28 mouse cellular contexts compared by ENCODE assay signal in genomic region chr8:21956336-21956735, GRCm38 (mm10). TPM values are rescaled to one million over a fixed set of nuclear protein-coding genes. Genes with fewer than 3 reads are reported as not detected.
DNase-seq lines count a peak whose midpoint lies in the region.
"Had no signal": no experiment of that assay in that cellular context is flagged by ENCODE, and none has a peak within 500 bp of the region (broad histone marks: within the 10 kb centered on the region; RNA-seq: fewer than 3 reads in every experiment).

No protein-coding gene starts in this region.

- H3K27ac ChIP-seq in heart, embryonic 10.5 days: no peak overlapping the region
- H3K27ac ChIP-seq: embryonic facial prominence, embryonic 13.5 days; embryonic facial prominence, embryonic 15.5 days; forebrain, embryonic 10.5 days; forebrain, embryonic 12.5 days had no signal

- no peaks in the 10 kb centered on the region for H3K36me3 ChIP-seq in heart, embryonic 10.5 days
- H3K36me3 ChIP-seq: embryonic facial prominence, embryonic 13.5 days; embryonic facial prominence, embryonic 15.5 days; forebrain, embryonic 10.5 days; forebrain, embryonic 12.5 days; G1E had no signal

- DNase-seq in heart, adult 11 months: peak; percentile 69
- no peak for DNase-seq in heart, embryonic 10.5 days (ENCODE audit: low spot score)
- DNase-seq in ES-CJ7 (ENCODE audit: low read depth, low spot score) (peak; percentile 85), R1 (ENCODE audit: low read depth, low spot score) (peak; percentile 87)
- DNase-seq in spleen, adult 12 weeks (ENCODE audit: low spot score): no peak
- no peak for DNase-seq in lung, postnatal 36 days
- DNase-seq: adrenal gland, adult 8-10 months; adrenal gland, postnatal 14 days; adrenal gland, postnatal 36 days; B cell, adult 2 months; cerebellum, adult 11-12 months; cerebellum, adult 8-10 months; cerebellum, adult 9-11 months; cerebellum, postnatal 36 days; embryo, embryonic 11 days had no signal

- H3K9me3 ChIP-seq in heart, embryonic 10.5 days: no peaks in the 10 kb centered on the region
- H3K9me3 ChIP-seq: embryonic facial prominence, embryonic 13.5 days; embryonic facial prominence, embryonic 15.5 days; forebrain, embryonic 10.5 days; forebrain, embryonic 12.5 days; G1E had no signal

- no peak overlapping the region for H3K4me3 ChIP-seq in heart, embryonic 10.5 days
- H3K4me3 ChIP-seq: embryonic facial prominence, embryonic 13.5 days; embryonic facial prominence, embryonic 15.5 days; erythroblast, embryonic 14.5 days; forebrain, embryonic 10.5 days; forebrain, embryonic 12.5 days had no signal

- H3K4me1 ChIP-seq in heart, embryonic 10.5 days: no peaks in the 10 kb centered on the region
- H3K4me1 ChIP-seq: embryonic facial prominence, embryonic 13.5 days; embryonic facial prominence, embryonic 15.5 days; forebrain, embryonic 10.5 days; forebrain, embryonic 12.5 days had no signal

- WGBS in heart, embryonic 10.5 days: 85% methylated on average over 3 of the region's 3 CpGs

- no peaks in the 10 kb centered on the region for H3K27me3 ChIP-seq in heart, embryonic 10.5 days (ENCODE audit: insufficient read depth, poor library complexity, severe bottlenecking)
- H3K27me3 ChIP-seq: embryonic facial prominence, embryonic 13.5 days; embryonic facial prominence, embryonic 15.5 days; forebrain, embryonic 12.5 days had no signal

RNA-seq across cellular contexts. Expression of gene Fam90a1a, which starts 2.2 kb away (rescaled TPM):
- polyA plus RNA-seq in heart, embryonic 10.5 days (2016; fragmentation: Nextera tagmentation; extraction: Ambion mirVana): not detected in 2 replicates
- polyA plus RNA-seq: activated CD4-positive, CD25-positive, alpha-beta regulatory T cell, adult 4 months; CD4-positive, CD25-positive, alpha-beta regulatory T cell, adult 4 months; embryonic facial prominence, embryonic 11.5 days; embryonic facial prominence, embryonic 13.5 days; embryonic facial prominence, embryonic 15.5 days; erythroblast, embryonic 14.5 days; forebrain, embryonic 10.5 days; forebrain, embryonic 12.5 days; forebrain, embryonic 14.5 days; forebrain, embryonic 16.5 days; frontal cortex, adult 2 months; G1E; Patski had no signal

RNA-seq across cellular contexts. Expression of gene Defb13, which starts 9.8 kb away (rescaled TPM):
- polyA plus RNA-seq in heart, embryonic 10.5 days (2016; fragmentation: Nextera tagmentation; extraction: Ambion mirVana): not detected in 2 replicates
- polyA plus RNA-seq: activated CD4-positive, CD25-positive, alpha-beta regulatory T cell, adult 4 months; CD4-positive, CD25-positive, alpha-beta regulatory T cell, adult 4 months; embryonic facial prominence, embryonic 11.5 days; embryonic facial prominence, embryonic 13.5 days; embryonic facial prominence, embryonic 15.5 days; erythroblast, embryonic 14.5 days; forebrain, embryonic 10.5 days; forebrain, embryonic 12.5 days; forebrain, embryonic 14.5 days; forebrain, embryonic 16.5 days; frontal cortex, adult 2 months; G1E; Patski had no signal

RNA-seq across cellular contexts. Expression of gene Ccdc70, which starts 13.2 kb away (rescaled TPM):
- not detected in 2 replicates for polyA plus RNA-seq in heart, embryonic 10.5 days (2016; fragmentation: Nextera tagmentation; extraction: Ambion mirVana)
- polyA plus RNA-seq: activated CD4-positive, CD25-positive, alpha-beta regulatory T cell, adult 4 months; CD4-positive, CD25-positive, alpha-beta regulatory T cell, adult 4 months; embryonic facial prominence, embryonic 11.5 days; embryonic facial prominence, embryonic 13.5 days; embryonic facial prominence, embryonic 15.5 days; erythroblast, embryonic 14.5 days; forebrain, embryonic 10.5 days; forebrain, embryonic 12.5 days; forebrain, embryonic 14.5 days; forebrain, embryonic 16.5 days; frontal cortex, adult 2 months; G1E; Patski had no signal

RNA-seq across cellular contexts. Expression of gene Defb35, which starts 18.2 kb away (rescaled TPM):
- polyA plus RNA-seq in heart, embryonic 10.5 days (2016; fragmentation: Nextera tagmentation; extraction: Ambion mirVana): not detected in 2 replicates
- polyA plus RNA-seq: activated CD4-positive, CD25-positive, alpha-beta regulatory T cell, adult 4 months; CD4-positive, CD25-positive, alpha-beta regulatory T cell, adult 4 months; embryonic facial prominence, embryonic 11.5 days; embryonic facial prominence, embryonic 13.5 days; embryonic facial prominence, embryonic 15.5 days; erythroblast, embryonic 14.5 days; forebrain, embryonic 10.5 days; forebrain, embryonic 12.5 days; forebrain, embryonic 14.5 days; forebrain, embryonic 16.5 days; frontal cortex, adult 2 months; G1E; Patski had no signal

RNA-seq across cellular contexts. Expression of gene Defb15, which starts 23.8 kb away (rescaled TPM):
- not detected in 2 replicates for polyA plus RNA-seq in heart, embryonic 10.5 days (2016; fragmentation: Nextera tagmentation; extraction: Ambion mirVana)
- polyA plus RNA-seq: activated CD4-positive, CD25-positive, alpha-beta regulatory T cell, adult 4 months; CD4-positive, CD25-positive, alpha-beta regulatory T cell, adult 4 months; embryonic facial prominence, embryonic 11.5 days; embryonic facial prominence, embryonic 13.5 days; embryonic facial prominence, embryonic 15.5 days; erythroblast, embryonic 14.5 days; forebrain, embryonic 10.5 days; forebrain, embryonic 12.5 days; forebrain, embryonic 14.5 days; forebrain, embryonic 16.5 days; frontal cortex, adult 2 months; G1E; Patski had no signal

Comparison
In these comparisons a context has a peak if more than half of its experiments do, and no peak if none do; other contexts are left out.
1. DNase-seq: peak in heart, adult 11 months (single experiment), ES-CJ7 (single experiment) and R1 (single experiment); none in heart, embryonic 10.5 days (single experiment), spleen, adult 12 weeks (single experiment) and lung, postnatal 36 days (single experiment).